In the genomic region with DNA sequence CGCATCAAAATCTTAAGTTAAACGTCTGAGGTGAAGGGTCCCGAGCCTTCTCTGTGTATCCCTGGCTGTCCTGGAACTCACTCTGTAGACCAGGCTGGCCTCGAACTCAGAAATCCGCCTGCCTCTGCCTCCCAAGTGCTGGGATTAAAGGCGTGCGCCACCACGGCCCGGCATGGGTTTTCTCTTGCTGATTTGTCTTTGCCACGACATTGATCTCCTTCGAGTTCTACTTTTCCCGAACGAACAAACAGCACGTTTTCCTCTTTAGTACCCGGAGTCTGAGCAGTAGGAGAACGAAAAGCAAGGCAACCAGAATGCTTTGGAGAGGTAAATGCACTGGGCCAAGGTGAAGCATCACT, we compare ENCODE assay signal across 1 mouse cellular context.
TF ChIP-seq lines count a peak whose summit lies in the region.

No protein-coding gene starts in this region.

TF ChIP-seq in CH12.LX, 34 proteins besides CTCF, POLR2A, EP300 and RAD21:
- TF ChIP-seq TBP (conservative IDR thresholded peaks at IDR 0.05; ENCODE audit: low read depth, low read length) (peak; percentile 95), ELF1 (IDR thresholded peaks at IDR 0.05; ENCODE audit: low read depth, low read length) (0 out of 2 replicates have a peak, but pooled peaks have one; percentile 27)
TF ChIP-seq in CH12.LX: peak in this region for 2; not testable (repeated sequence) for 32.
